Mouse (Mus musculus) kidney, postnatal 25 days (tissue): Measurements from ENCODE around the gene Bak1.

Experiments used
- DNase-seq, 2 experiments: peaks; one replicate each; pipeline ENCODE4 v3.0.0; 2021; ENCODE audit warnings: mixed read lengths in 2 of 2

Bak1 gene

GRCm38 (mm10) chr17:27048445-27049239 is 19.8 kb upstream of the Bak1 start:
- no peak for DNase-seq

- DNase-seq = no peak
Observed at GRCm38 (mm10) chr17:27047762-27048444, 19.1 kb upstream of the Bak1 start.

- no peak for DNase-seq
Observed at GRCm38 (mm10) chr17:27045164-27045563, 16.4 kb upstream of the Bak1 start.

GRCm38 (mm10) chr17:27042840-27043239 is 14.0 kb upstream of the Bak1 start:
- peak in 1 of 2 experiments; percentile 72 for DNase-seq

- DNase-seq = no peak
Observed at GRCm38 (mm10) chr17:27041787-27042055, 12.9 kb upstream of the Bak1 start.

- DNase-seq = peak in 1 of 2 experiments; percentile 35
Observed at GRCm38 (mm10) chr17:27041046-27041786, 12.4 kb upstream of the Bak1 start.

GRCm38 (mm10) chr17:27040304-27041045 is 11.7 kb upstream of the Bak1 start:
- peak; percentile 63 to 88 for DNase-seq

- DNase-seq = peak in 1 of 2 experiments; percentile 32
Observed at GRCm38 (mm10) chr17:27039432-27040102, 10.8 kb upstream of the Bak1 start.

- peak in 1 of 2 experiments; percentile 50 for DNase-seq
Observed at GRCm38 (mm10) chr17:27038335-27039050, 9.7 kb upstream of the Bak1 start.

GRCm38 (mm10) chr17:27036465-27036864 is 7.7 kb upstream of the Bak1 start:
- peak in 1 of 2 experiments; percentile 46 for DNase-seq

- peak; percentile 77 to 89 for DNase-seq
Observed at GRCm38 (mm10) chr17:27032869-27033268, 4.1 kb upstream of the Bak1 start.

GRCm38 (mm10) chr17:27032328-27032727 is 3.5 kb upstream of the Bak1 start:
- no peak for DNase-seq

- DNase-seq = no peak
Observed at GRCm38 (mm10) chr17:27030896-27031295, 2.1 kb upstream of the Bak1 start.

- no peak for DNase-seq
Observed at GRCm38 (mm10) chr17:27029431-27029830, 622 bp upstream of the Bak1 start.

GRCm38 (mm10) chr17:27028284-27028795 is 469 bp downstream of the Bak1 start:
- DNase-seq = peak; percentile 92 to 93

- DNase-seq = peak; percentile 57 to 64
Observed at GRCm38 (mm10) chr17:27027460-27028283, 1.1 kb downstream of the Bak1 start.

GRCm38 (mm10) chr17:27025951-27026350 is 2.9 kb downstream of the Bak1 start:
- DNase-seq = no peak

GRCm38 (mm10) chr17:27025326-27025902 is 3.4 kb downstream of the Bak1 start:
- no peak for DNase-seq

GRCm38 (mm10) chr17:27023342-27023741 is 5.5 kb downstream of the Bak1 start:
- no peak for DNase-seq

GRCm38 (mm10) chr17:27021736-27022135 is 7.1 kb downstream of the Bak1 start:
- DNase-seq = no peak
